Mouse (Mus musculus) left cerebral cortex, postnatal 25 days (tissue): ENCODE measurements around the gene Oat. TPM values are rescaled to one million over a fixed set of nuclear protein-coding genes. Genes with fewer than 3 reads are reported as not detected.
A peak's percentile ranks its signal among the peaks of the same experiment; 100 is the strongest.

ENCODE experiments used
- DNase-seq, 2 experiments: peaks; one replicate each; pipeline ENCODE4 v3.0.0; 2022; ENCODE audit warnings: low spot score in 2 of 2, mixed read lengths in 1 of 2
- intact Hi-C: fragments of 180-260 bp; cut with DNase I; formaldehyde crosslinking; loops from one replicate; pipeline ENCODE4 v1.15.1; 2025
- total RNA-seq, 2 experiments: library from RNA; stranded (reverse); gene quantifications; 2 replicates each; pipeline ENCODE4 v1.2.3; 2021

The Oat gene
- total RNA-seq, 2 experiments from 2014 or later: 82.1 to 83.3 TPM

DNA sequence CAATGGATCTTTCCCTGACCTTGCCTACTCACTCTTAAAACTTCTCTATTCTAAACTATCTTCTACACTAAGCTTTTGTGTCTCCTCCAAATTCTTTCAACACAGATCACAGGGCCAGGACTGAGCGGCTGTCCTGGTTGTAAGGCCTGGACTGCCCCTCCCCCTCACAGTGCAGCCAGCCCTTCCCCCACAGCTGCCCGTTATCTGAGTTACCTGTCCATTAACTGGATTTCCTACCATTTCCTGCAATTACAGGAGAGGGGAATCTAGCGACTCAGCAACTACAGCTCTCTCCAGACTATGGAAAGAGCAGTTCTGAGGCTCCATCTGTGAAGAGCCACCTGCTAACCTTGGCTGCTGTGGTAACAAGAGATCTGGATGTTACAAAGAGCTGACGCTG, 20.3 kb downstream of the Oat start:
- intact Hi-C loops: no loop called here
- DNase-seq: no peak

DNA sequence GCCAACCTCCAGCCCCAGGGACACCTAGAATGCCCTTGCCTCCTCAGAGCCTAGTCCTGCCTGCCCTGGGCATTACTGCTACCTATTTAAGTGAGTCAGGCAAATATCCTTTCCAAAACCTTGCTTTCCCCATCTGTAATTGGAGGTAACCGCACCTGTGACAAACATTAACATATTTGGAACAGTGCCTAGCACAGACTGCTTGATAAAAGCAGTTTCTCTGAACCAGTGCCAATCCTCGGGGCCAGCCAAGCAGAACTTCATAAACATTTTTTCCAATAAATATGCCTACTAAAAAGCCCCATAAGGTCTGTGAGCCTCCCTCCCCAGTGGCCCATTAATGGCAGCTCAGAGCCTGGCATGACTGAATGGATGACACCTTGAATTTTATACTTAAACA, 22.1 kb downstream of the Oat start:
- DNase-seq: no peak
- intact Hi-C loops: no loop called here

DNA sequence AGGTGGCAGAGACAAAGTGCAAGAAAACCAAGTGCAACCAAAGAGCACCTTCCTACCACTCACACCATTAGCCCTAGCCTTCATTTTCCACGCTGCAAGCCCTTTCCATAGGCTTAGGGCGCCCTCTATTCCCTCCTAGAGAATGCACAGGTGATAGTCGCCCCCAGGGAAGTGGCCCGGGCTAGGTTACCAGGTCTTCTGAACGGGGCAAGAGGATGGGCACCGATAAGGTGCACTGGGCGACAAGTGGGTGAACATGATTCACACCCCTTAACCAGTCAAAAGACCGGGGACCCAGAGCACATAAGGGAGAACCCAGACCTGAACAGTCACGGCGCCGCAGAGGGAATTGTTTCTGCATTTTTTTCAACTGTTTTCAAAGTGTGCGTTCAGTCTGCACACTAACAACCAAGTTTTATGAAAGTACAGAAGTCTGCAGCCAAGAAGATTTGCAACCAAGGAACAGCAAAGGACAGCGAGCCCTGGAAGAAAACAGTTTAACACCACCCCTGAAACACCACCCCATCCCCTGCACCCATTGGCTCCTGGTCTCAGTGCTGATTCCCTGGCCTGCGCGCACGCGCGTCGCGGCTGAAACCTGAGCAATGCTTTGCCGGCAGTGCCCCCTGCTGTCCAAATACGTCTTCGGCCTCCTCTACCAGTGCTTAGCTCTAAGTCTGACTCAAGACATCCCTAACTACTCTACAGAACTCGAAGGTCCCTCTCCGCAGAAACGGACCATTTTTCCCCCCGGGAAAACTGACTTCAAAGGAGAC, 24.7 kb downstream of the Oat start:
- DNase-seq: peak; percentile 96 to 98
- intact Hi-C loops: loop anchor here (1.0 to 2.0 kb wide), 4 partner anchors 76 to 653 kb away; partner anchors contain the start of gene Chst15

DNA sequence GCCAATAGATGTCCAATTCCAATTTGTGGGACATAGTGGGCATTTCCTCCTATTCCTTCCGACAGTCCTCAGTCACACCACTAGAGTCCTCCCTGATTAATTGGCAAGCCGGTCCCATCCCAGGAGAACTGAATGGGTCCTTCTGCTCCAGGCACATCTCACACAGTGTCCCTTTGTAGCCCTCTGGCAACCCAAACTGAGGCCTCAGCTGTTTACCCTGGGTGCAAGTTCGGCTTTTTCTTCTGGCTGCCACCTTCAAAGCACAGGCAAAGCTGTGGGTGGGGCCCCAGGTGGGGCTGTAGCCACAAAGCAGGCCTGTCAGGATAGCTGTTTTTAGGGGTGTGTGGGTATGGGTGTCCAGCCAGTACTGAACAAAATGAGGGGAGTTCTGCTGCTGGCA, 29.1 kb downstream of the Oat start:
- no peak for DNase-seq
- intact Hi-C loops: no loop called here

DNA sequence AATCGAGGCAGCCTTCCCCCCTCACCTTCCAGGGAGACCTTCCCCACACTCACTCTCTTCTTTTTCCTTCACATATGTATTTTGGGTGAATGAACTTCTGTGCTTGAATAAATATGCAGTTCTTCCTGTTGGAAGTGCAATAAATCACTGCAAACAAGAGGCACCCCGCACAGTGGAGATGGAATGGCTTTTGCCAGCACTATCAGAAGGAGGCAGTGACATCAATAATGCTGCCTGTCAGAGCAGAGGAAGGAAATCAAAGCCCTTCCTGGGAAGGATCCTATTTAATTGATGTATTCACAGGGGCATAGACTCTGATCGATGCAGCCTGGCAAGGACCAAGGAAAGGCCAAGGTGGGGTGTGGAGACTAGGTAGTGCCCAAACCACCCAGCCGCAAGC, 33.8 kb downstream of the Oat start:
- DNase-seq: no peak
- intact Hi-C loops: no loop called here

DNA sequence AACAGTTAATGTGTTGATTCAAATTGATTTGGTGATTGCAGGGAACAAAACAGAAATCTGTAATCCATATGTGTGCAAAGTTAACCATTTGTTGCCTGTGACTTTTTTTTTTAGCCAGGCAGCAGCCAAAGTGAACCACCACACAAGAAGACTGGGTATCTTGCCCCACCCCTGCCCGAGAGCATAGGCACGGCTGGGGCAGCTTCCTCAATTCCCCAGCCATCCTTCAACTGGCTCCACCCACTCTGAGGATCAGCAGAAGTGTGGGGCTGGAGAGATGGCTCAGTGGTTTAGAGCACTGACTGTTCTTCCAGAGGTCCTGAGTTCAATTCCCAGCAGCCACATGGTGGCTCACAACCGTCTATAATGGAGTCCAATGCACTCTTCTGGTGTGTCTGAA, 34.6 kb downstream of the Oat start:
- intact Hi-C loops: no loop called here
- DNase-seq: no peak

DNA sequence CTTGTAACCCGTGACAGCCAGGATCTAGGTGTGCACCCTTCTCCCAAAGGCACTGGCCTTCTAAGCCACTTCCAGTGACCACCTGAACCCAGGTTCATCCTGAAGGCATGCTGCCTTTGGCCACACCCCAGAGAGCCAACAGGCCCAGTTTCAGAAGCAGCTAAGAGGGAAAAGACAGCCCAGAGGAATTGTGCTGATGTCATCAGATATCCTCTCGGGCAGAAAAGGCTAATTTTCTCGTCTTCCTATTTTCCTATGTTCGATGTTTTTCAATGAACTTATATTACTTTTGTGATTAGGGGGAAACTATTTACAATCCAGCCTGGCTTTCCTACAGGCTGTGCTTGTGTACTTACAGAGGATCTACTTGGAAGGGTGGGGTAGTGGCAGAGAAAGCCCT, 35.6 kb downstream of the Oat start:
- DNase-seq: no peak
- intact Hi-C loops: no loop called here

DNA sequence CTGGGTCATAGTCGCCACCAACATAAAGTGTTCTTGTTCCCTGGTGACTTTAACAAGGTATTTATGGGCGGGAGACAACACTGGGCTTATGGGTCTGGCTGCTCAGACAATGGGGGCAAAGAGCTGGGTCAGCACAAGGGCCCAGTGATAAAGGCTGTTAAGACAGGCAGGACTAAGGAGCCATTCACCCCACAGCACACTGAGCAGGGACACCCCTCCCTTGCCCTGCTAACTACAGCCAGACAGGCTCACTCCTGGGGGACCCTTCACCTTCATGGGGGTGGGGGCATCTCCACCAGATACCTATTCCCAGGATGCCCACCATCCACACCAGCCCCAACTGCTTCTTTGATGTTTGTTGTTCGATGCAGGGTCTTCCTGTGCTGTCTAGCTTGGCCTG, 47.0 kb downstream of the Oat start:
- intact Hi-C loops: no loop called here
- no peak for DNase-seq

DNA sequence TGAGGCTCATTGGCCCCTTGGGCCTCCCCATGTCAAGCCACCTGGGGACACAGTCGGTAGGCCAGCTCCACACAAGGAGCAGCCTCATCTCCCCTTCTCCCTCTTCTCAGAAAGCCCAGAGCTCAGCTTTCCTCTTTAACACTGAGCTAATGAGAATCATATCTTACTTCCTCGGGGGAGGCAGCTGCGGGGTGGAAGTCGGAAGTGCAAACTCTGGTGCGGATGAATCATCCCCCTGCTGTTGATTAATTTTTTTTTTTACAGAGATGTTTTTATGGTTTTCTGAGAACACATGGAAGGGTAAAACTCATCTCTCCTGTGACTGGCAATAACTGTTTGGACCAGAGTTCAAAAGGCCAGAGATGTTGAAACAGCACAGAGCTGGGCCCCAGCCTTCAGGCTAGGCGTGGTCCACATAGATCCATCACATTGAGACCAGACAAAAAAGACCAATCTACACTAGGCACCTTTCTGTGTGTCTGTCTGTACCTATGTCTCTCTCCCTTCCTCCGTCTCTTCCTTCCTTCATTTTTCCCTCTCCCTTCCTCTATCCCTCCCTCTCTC, 62.7 kb downstream of the Oat start:
- peak; percentile 6 to 65 for DNase-seq
- intact Hi-C loops: no loop called here

DNA sequence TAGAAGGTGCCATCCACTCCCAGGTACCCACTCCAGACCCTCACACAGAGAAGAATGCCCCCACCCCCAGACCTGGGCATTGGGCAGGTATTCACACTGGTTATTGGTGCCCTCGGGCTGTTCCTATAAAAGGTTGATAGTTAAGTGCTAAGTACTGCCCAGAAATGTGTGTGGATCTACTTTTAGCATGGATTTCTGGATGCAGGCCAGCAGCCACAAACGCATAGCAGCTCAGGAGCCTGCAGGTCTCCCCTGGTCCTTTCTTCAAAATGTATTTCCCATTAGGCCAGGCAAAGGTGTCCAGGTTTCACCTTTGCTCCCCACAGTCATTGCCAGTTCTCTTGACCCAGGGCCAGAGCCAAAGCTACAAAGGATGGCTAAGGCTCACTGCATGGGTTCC, 67.1 kb downstream of the Oat start:
- intact Hi-C loops: no loop called here
- DNase-seq: no peak

Other genes with a start within 250 kb of the Oat start
- not detected for gene Nkx1-2, start 23.2 kb upstream of the Oat start, total RNA-seq
- gene Lhpp, start 34.2 kb upstream of the Oat start, total RNA-seq: 10 to 100 TPM; 15.3 to 19.2 TPM
- gene Fam53b, start 237.5 kb upstream of the Oat start, total RNA-seq: 10 to 100 TPM; 48.1 to 50.7 TPM